Mouse (Mus musculus): ENCODE results near the gene Nfkbie. TPM values are rescaled to one million over a fixed set of nuclear protein-coding genes. Genes with fewer than 3 reads are reported as not detected.

The Nfkbie gene
- total RNA-seq, 4 experiments from 2014 or later = 4.2 to 6.4 (median 5.6) TPM

GRCm38 (mm10) chr17:45563655-45564530, 8.4 kb downstream of the Nfkbie start, which contains the start of gene Slc35b2:
Gene Slc35b2 (plus strand): TSS chr17:45563874.
- DNase-seq = peak; percentile 95

GRCm38 (mm10) chr17:45564531-45565084, 9.1 kb downstream of the Nfkbie start:
- DNase-seq = no peak

- no peak for DNase-seq
Observed at GRCm38 (mm10) chr17:45565103-45565502, 9.6 kb downstream of the Nfkbie start.

- DNase-seq = no peak
Observed at GRCm38 (mm10) chr17:45566031-45566359, 10.5 kb downstream of the Nfkbie start.

GRCm38 (mm10) chr17:45566360-45567161, 11.1 kb downstream of the Nfkbie start:
- no peak for DNase-seq

GRCm38 (mm10) chr17:45567162-45567601, 11.7 kb downstream of the Nfkbie start:
- no peak for DNase-seq

GRCm38 (mm10) chr17:45568990-45569389, 13.5 kb downstream of the Nfkbie start:
- no peak for DNase-seq

- DNase-seq = no peak
Observed at GRCm38 (mm10) chr17:45569999-45570398, 14.5 kb downstream of the Nfkbie start.

- peak; percentile 81 for DNase-seq
Observed at GRCm38 (mm10) chr17:45572103-45573086, 16.9 kb downstream of the Nfkbie start.

- peak; percentile 96 for DNase-seq
Observed at GRCm38 (mm10) chr17:45573087-45573779, 17.7 kb downstream of the Nfkbie start, which contains the start of gene Hsp90ab1. Gene Hsp90ab1 (minus strand): TSS chr17:45573271.

GRCm38 (mm10) chr17:45573780-45574123, 18.2 kb downstream of the Nfkbie start:
- DNase-seq = peak; percentile 95

- DNase-seq = peak; percentile 81
Observed at GRCm38 (mm10) chr17:45574129-45574761, 18.7 kb downstream of the Nfkbie start.

GRCm38 (mm10) chr17:45575123-45575897, 19.8 kb downstream of the Nfkbie start:
- DNase-seq = no peak

- no peak for DNase-seq
Observed at GRCm38 (mm10) chr17:45578242-45578641, 22.7 kb downstream of the Nfkbie start.

GRCm38 (mm10) chr17:45578843-45579242, 23.3 kb downstream of the Nfkbie start:
- DNase-seq = no peak

GRCm38 (mm10) chr17:45579554-45579953, 24.1 kb downstream of the Nfkbie start:
- no peak for DNase-seq

- no peak for DNase-seq
Observed at GRCm38 (mm10) chr17:45580958-45581477, 25.5 kb downstream of the Nfkbie start.

- no peak for DNase-seq
Observed at GRCm38 (mm10) chr17:45581567-45581983, 26.1 kb downstream of the Nfkbie start.

- no peak for DNase-seq
Observed at GRCm38 (mm10) chr17:45582188-45582587, 26.7 kb downstream of the Nfkbie start.

Data from adrenal gland, adult 8-10 months (tissue).